Mouse (Mus musculus) yolk sac, embryonic 10.5 days (tissue): ENCODE results near the gene G530012D18Rik.
"Not testable (repeated sequence)": the region's sequence is repeated elsewhere in the genome, so short reads cannot be mapped to it uniquely, and the experiment has no call there.

Source experiments
- DNase-seq: peaks from one replicate; pipeline ENCODE4 v3.0.0-alpha.2; 2017; ENCODE audit warnings: low spot score

The G530012D18Rik gene

GRCm38 (mm10) chr1:85615819-85616218 is 40.3 kb downstream of the G530012D18Rik start:
- not testable (repeated sequence) for DNase-seq

GRCm38 (mm10) chr1:85617161-85617560 is 41.7 kb downstream of the G530012D18Rik start:
- DNase-seq: not testable (repeated sequence)

DNA sequence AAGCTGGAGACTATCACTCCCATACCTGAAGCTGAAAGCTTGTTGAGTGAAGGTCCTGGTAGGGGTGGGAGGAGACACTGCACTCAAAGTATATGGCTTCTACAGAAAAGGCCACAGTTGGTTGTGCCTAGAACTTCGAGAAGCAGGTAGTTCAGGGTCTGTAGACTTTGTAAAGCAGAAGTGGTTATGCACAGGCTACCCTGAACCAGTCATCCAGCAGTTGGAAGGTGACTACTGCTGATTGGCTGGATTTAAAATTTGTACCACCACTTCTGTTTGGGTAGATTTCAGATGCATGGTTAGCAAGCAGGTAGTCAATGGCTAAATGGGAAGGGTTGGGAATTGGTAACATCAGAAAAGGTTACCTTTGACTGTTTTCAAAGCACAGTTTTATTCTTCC is 43.2 kb downstream of the G530012D18Rik start:
- not testable (repeated sequence) for DNase-seq
